Mouse (Mus musculus) forebrain, embryonic 13.5 days (tissue): Measurements from ENCODE around the gene Tgfb2. TPM values are rescaled to one million over a fixed set of nuclear protein-coding genes. Genes with fewer than 3 reads are reported as not detected.

Experiments
- ATAC-seq: fragments of 200-750 bp; cut with Nextera tagmentation; 2 replicates; pipeline ENCODE4 v1.8.0; 2017
- H3K27ac ChIP-seq: fragments of 300-500 bp; sonication (generic); 2 replicates; pipeline ENCODE4 v1.5.1; 2015; ENCODE audit warnings: inconsistent platforms, mild to moderate bottlenecking, moderate library complexity
- H3K27me3 ChIP-seq: fragments of 300-500 bp; sonication (generic); 2 replicates; pipeline ENCODE4 v1.6.1; 2015; ENCODE audit warnings: mild to moderate bottlenecking, inconsistent platforms
- H3K36me3 ChIP-seq: fragments of 300-500 bp; sonication (generic); 2 replicates; pipeline ENCODE4 v1.6.1; 2015; ENCODE audit warnings: mild to moderate bottlenecking, inconsistent platforms; ENCODE audit not compliant: poor library complexity, severe bottlenecking
- H3K4me1 ChIP-seq: fragments of 300-500 bp; sonication (generic); 2 replicates; pipeline ENCODE4 v1.6.1; 2015; ENCODE audit warnings: inconsistent platforms
- H3K4me2 ChIP-seq: fragments of 300-500 bp; sonication (generic); 2 replicates; pipeline ENCODE4 v1.6.1; 2015; ENCODE audit warnings: inconsistent platforms, mild to moderate bottlenecking, moderate library complexity
- H3K4me3 ChIP-seq: fragments of 300-500 bp; sonication (generic); 2 replicates; pipeline ENCODE4 v1.5.1; 2015; ENCODE audit warnings: mild to moderate bottlenecking, inconsistent platforms
- H3K9ac ChIP-seq: fragments of 300-500 bp; sonication (generic); 2 replicates; pipeline ENCODE4 v1.6.1; 2015; ENCODE audit warnings: mild to moderate bottlenecking, inconsistent platforms
- H3K9me3 ChIP-seq: fragments of 300-500 bp; sonication (generic); replicated peaks from 2 replicates; pipeline ENCODE4 v1.6.1; 2016; ENCODE audit warnings: inconsistent platforms
- WGBS: fragments of 180-500 bp; shearing (Covaris S2); methylation state at CpG from one replicate; pipeline ENCODE4 v1.1.7; 2015; 5-methylcytosine and 5-hydroxymethylcytosine counted together
- polyA plus RNA-seq: library from polyadenylated mRNA; unstranded; fragments of >200 nt; fragmentation: Nextera tagmentation; extraction: Ambion mirVana; gene quantifications from 2 replicates; pipeline ENCODE4 v1.2.1, GENCODE M21; 2015

Gene Tgfb2
- 11.1 and 14.1 TPM in 2 replicates for polyA plus RNA-seq

- peak within 1 kb of the TSS; percentile 97 for H3K4me2 ChIP-seq
- ATAC-seq = peak; percentile 58
- 1% methylated on average over 12 of the region's 12 CpGs for WGBS
These were observed at the start of gene Tgfb2 for GRCm38 (mm10) chr1:186705915-186706248. Gene Tgfb2, minus strand, starts transcription at chr1:186705989.

GRCm38 (mm10) chr1:186749675-186750283 is 44.0 kb upstream of the Tgfb2 start:
- Histone ChIP-seq H3K4me2 (peak overlapping the region; percentile 84), H3K9ac (peak overlapping the region; percentile 88), H3K36me3 (no peaks in the 10 kb centered on the region), H3K27me3 (no peaks in the 10 kb centered on the region), H3K4me1 (peaks cover 25% of the 10 kb centered on the region), H3K27ac (peak overlapping the region; percentile 63; the same call in 1 of the 2 replicates), H3K9me3 (no peaks in the 10 kb centered on the region), H3K4me3 (peak overlapping the region; percentile 80)
- peak; percentile 73 for ATAC-seq
- WGBS = 37% methylated on average over 10 of the region's 10 CpGs

More at GRCm38 (mm10) chr1:186705915-186706248, at the start of gene Tgfb2:
- Histone ChIP-seq H3K9me3 (no peaks in the 10 kb centered on the region), H3K4me3 (peak within 1 kb of the TSS; percentile 64), H3K9ac (peak within 1 kb of the TSS; percentile 78), H3K27ac (peak within 1 kb of the TSS; percentile 25; the same call in 1 of the 2 replicates), H3K27me3 (peaks cover 14% of the 10 kb centered on the region), H3K4me1 (peaks cover 31% of the 10 kb centered on the region), H3K36me3 (no peaks in the 10 kb centered on the region)

GRCm38 (mm10) chr1:186748724-186749653 is 43.2 kb upstream of the Tgfb2 start, which contains the start of gene Rrp15:
Gene Rrp15, minus strand, starts transcription at chr1:186749358.
- Histone ChIP-seq H3K4me2 (peak within 1 kb of the TSS; percentile 84), H3K9me3 (no peaks in the 10 kb centered on the region), H3K4me3 (peak within 1 kb of the TSS; percentile 80), H3K27ac (peak within 1 kb of the TSS; percentile 63), H3K36me3 (no peaks in the 10 kb centered on the region), H3K4me1 (peaks cover 25% of the 10 kb centered on the region), H3K27me3 (no peaks in the 10 kb centered on the region), H3K9ac (peak within 1 kb of the TSS; percentile 88)
- ATAC-seq = peak; percentile 94
- under 1% methylated on average over 46 of the region's 46 CpGs for WGBS

GRCm38 (mm10) chr1:186739828-186740227 is 34.0 kb upstream of the Tgfb2 start:
- 92% methylated on average over 7 of the region's 7 CpGs for WGBS
- no peak for ATAC-seq
- peaks cover 45% of the 10 kb centered on the region for H3K36me3 ChIP-seq
- H3K4me3 ChIP-seq = no peak overlapping the region
- no peak overlapping the region for H3K27ac ChIP-seq
- no peaks in the 10 kb centered on the region for H3K27me3 ChIP-seq
- 0 out of 2 replicates have a peak, but pooled peaks cover 6% of the 10 kb centered on the region for H3K4me1 ChIP-seq
- H3K4me2 ChIP-seq = no peak overlapping the region
- H3K9me3 ChIP-seq = no peaks in the 10 kb centered on the region
- no peak overlapping the region for H3K9ac ChIP-seq

- Histone ChIP-seq H3K9me3 (no peaks in the 10 kb centered on the region), H3K27me3 (no peaks in the 10 kb centered on the region), H3K4me3 (no peak overlapping the region), H3K4me1 (no peaks in the 10 kb centered on the region), H3K4me2 (no peak overlapping the region), H3K9ac (no peak overlapping the region), H3K36me3 (peaks cover 56% of the 10 kb centered on the region), H3K27ac (no peak overlapping the region)
- 94% methylated on average over 5 of the region's 5 CpGs for WGBS
- no peak for ATAC-seq
These were observed 29.7 kb upstream of the Tgfb2 start for GRCm38 (mm10) chr1:186735537-186735936.

- no peak overlapping the region for H3K27ac ChIP-seq
- no peak overlapping the region for H3K4me2 ChIP-seq
- H3K36me3 ChIP-seq = peaks cover 41% of the 10 kb centered on the region
- no peaks in the 10 kb centered on the region for H3K27me3 ChIP-seq
- H3K4me1 ChIP-seq = no peaks in the 10 kb centered on the region
- no peak for ATAC-seq
- no peaks in the 10 kb centered on the region for H3K9me3 ChIP-seq
- H3K4me3 ChIP-seq = no peak overlapping the region
- H3K9ac ChIP-seq = no peak overlapping the region
- WGBS = 95% methylated on average over 8 of the region's 8 CpGs
These were observed 27.3 kb upstream of the Tgfb2 start for GRCm38 (mm10) chr1:186733052-186733451.

- H3K4me1 ChIP-seq = no peaks in the 10 kb centered on the region
- H3K36me3 ChIP-seq = 0 out of 2 replicates have a peak, but pooled peaks cover 5% of the 10 kb centered on the region
- H3K9me3 ChIP-seq = no peaks in the 10 kb centered on the region
- no peak overlapping the region for H3K4me2 ChIP-seq
- no peak overlapping the region for H3K4me3 ChIP-seq
- H3K9ac ChIP-seq = no peak overlapping the region
- 76% methylated on average over 4 of the region's 4 CpGs for WGBS
- no peak for ATAC-seq
- H3K27ac ChIP-seq = no peak overlapping the region
- no peaks in the 10 kb centered on the region for H3K27me3 ChIP-seq
These were observed 23.0 kb upstream of the Tgfb2 start for GRCm38 (mm10) chr1:186728778-186729177.

- Histone ChIP-seq H3K27me3 (no peaks in the 10 kb centered on the region), H3K36me3 (0 out of 2 replicates have a peak, but pooled peaks cover 2% of the 10 kb centered on the region), H3K9me3 (no peaks in the 10 kb centered on the region), H3K4me3 (no peak overlapping the region), H3K27ac (no peak overlapping the region), H3K4me2 (no peak overlapping the region), H3K4me1 (no peaks in the 10 kb centered on the region), H3K9ac (no peak overlapping the region)
- ATAC-seq = no peak
- WGBS = 75% methylated on average over 7 of the region's 7 CpGs
These were observed 20.3 kb upstream of the Tgfb2 start for GRCm38 (mm10) chr1:186726117-186726516.

- ATAC-seq = peak; percentile 41; the same call in 1 of the 2 replicates
- no peak overlapping the region for H3K4me3 ChIP-seq
- H3K4me1 ChIP-seq = no peaks in the 10 kb centered on the region
- H3K27me3 ChIP-seq = no peaks in the 10 kb centered on the region
- no peak overlapping the region for H3K9ac ChIP-seq
- no peaks in the 10 kb centered on the region for H3K9me3 ChIP-seq
- no peak overlapping the region for H3K27ac ChIP-seq
- WGBS = 80% methylated on average over 9 of the region's 9 CpGs
- no peak overlapping the region for H3K4me2 ChIP-seq
- peaks cover 17% of the 10 kb centered on the region for H3K36me3 ChIP-seq
These were observed 16.5 kb upstream of the Tgfb2 start for GRCm38 (mm10) chr1:186722299-186722698.

- H3K36me3 ChIP-seq = peaks cover 17% of the 10 kb centered on the region
- ATAC-seq = peak; percentile 84
- H3K27ac ChIP-seq = no peak overlapping the region
- no peak overlapping the region for H3K4me2 ChIP-seq
- no peaks in the 10 kb centered on the region for H3K27me3 ChIP-seq
- no peaks in the 10 kb centered on the region for H3K9me3 ChIP-seq
- no peaks in the 10 kb centered on the region for H3K4me1 ChIP-seq
- H3K4me3 ChIP-seq = no peak overlapping the region
- WGBS = 39% methylated on average over 12 of the region's 12 CpGs
- no peak overlapping the region for H3K9ac ChIP-seq
These were observed 16.1 kb upstream of the Tgfb2 start for GRCm38 (mm10) chr1:186721846-186722245.

GRCm38 (mm10) chr1:186721166-186721565 is 15.4 kb upstream of the Tgfb2 start:
- no peak overlapping the region for H3K9ac ChIP-seq
- no peak overlapping the region for H3K4me3 ChIP-seq
- no peaks in the 10 kb centered on the region for H3K27me3 ChIP-seq
- no peak overlapping the region for H3K27ac ChIP-seq
- no peaks in the 10 kb centered on the region for H3K4me1 ChIP-seq
- H3K36me3 ChIP-seq = peaks cover 17% of the 10 kb centered on the region
- H3K9me3 ChIP-seq = no peaks in the 10 kb centered on the region
- ATAC-seq = no peak
- WGBS = 91% methylated on average over 11 of the region's 11 CpGs
- no peak overlapping the region for H3K4me2 ChIP-seq

GRCm38 (mm10) chr1:186719708-186720107 is 13.9 kb upstream of the Tgfb2 start:
- no peak for ATAC-seq
- Histone ChIP-seq H3K9me3 (no peaks in the 10 kb centered on the region), H3K9ac (no peak overlapping the region), H3K4me1 (no peaks in the 10 kb centered on the region), H3K4me3 (no peak overlapping the region), H3K27ac (no peak overlapping the region), H3K27me3 (no peaks in the 10 kb centered on the region), H3K36me3 (peaks cover 17% of the 10 kb centered on the region), H3K4me2 (no peak overlapping the region)
- 91% methylated on average over 9 of the region's 9 CpGs for WGBS
